Mouse (Mus musculus) spleen, adult 2 months (tissue): ENCODE data around the gene Tfg. TPM values are rescaled to one million over a fixed set of nuclear protein-coding genes. Genes with fewer than 3 reads are reported as not detected.

Experiments
- DNase-seq, 2 experiments: peaks; one replicate each; pipeline versions ENCODE4 v3.0.0 to v3.0.0-alpha.2; 2012 to 2021; ENCODE audit warnings: low spot score in 2 of 2, low read depth in 1 of 2
- H3K27ac ChIP-seq: fragments of 200-500 bp; 2 replicates; pipeline ENCODE4 v1.5.1; 2012; ENCODE audit warnings: low read length, inconsistent platforms; ENCODE audit not compliant: insufficient read depth
- H3K27me3 ChIP-seq: fragments of 200-500 bp; 2 replicates; pipeline ENCODE4 v1.6.1; 2012; ENCODE audit warnings: mild to moderate bottlenecking, moderate library complexity, low read length, inconsistent platforms; ENCODE audit not compliant: control insufficient read depth, insufficient read depth
- H3K36me3 ChIP-seq: fragments of 200-500 bp; 2 replicates; pipeline ENCODE4 v1.6.1; 2012; ENCODE audit warnings: mild to moderate bottlenecking, low read length, inconsistent platforms; ENCODE audit not compliant: control insufficient read depth, insufficient read depth
- H3K4me1 ChIP-seq: fragments of 200-500 bp; 2 replicates; pipeline ENCODE4 v1.6.1; 2011; ENCODE audit warnings: inconsistent platforms; ENCODE audit not compliant: control insufficient read depth, insufficient read depth, insufficient read length
- H3K4me3 ChIP-seq: fragments of 200-500 bp; 2 replicates; pipeline ENCODE4 v1.5.1; 2011; ENCODE audit warnings: mild to moderate bottlenecking, inconsistent platforms; ENCODE audit not compliant: insufficient read depth, insufficient read length; ENCODE audit errors: extremely low read depth
- CTCF ChIP-seq: fragments of 200-500 bp; IDR thresholded peaks from 2 replicates; pipeline ENCODE4 v1.5.1; 2011; ENCODE audit warnings: mild to moderate bottlenecking, inconsistent platforms; ENCODE audit not compliant: insufficient read depth, insufficient read length, insufficient replicate concordance; ENCODE audit errors: extremely low read depth
- POLR2A ChIP-seq: fragments of 200-500 bp; IDR thresholded peaks from 2 replicates; pipeline ENCODE4 v1.6.1; 2011; ENCODE audit warnings: low read depth, low read length, inconsistent platforms
- WGBS: fragments of 180-500 bp; shearing (Covaris S2); methylation state at CpG from one replicate; pipeline ENCODE4 v1.1.7; 2018; 5-methylcytosine and 5-hydroxymethylcytosine counted together
- polyA plus RNA-seq: library from polyadenylated mRNA; depleted of rRNA; stranded (reverse); fragments of >200 nt; gene quantifications from 2 replicates; pipeline ENCODE4 v1.2.3, GENCODE M21; 2012; rRNA removed

Tfg gene
- polyA plus RNA-seq, result 36.5 and 41.5 TPM in 2 replicates

DNA sequence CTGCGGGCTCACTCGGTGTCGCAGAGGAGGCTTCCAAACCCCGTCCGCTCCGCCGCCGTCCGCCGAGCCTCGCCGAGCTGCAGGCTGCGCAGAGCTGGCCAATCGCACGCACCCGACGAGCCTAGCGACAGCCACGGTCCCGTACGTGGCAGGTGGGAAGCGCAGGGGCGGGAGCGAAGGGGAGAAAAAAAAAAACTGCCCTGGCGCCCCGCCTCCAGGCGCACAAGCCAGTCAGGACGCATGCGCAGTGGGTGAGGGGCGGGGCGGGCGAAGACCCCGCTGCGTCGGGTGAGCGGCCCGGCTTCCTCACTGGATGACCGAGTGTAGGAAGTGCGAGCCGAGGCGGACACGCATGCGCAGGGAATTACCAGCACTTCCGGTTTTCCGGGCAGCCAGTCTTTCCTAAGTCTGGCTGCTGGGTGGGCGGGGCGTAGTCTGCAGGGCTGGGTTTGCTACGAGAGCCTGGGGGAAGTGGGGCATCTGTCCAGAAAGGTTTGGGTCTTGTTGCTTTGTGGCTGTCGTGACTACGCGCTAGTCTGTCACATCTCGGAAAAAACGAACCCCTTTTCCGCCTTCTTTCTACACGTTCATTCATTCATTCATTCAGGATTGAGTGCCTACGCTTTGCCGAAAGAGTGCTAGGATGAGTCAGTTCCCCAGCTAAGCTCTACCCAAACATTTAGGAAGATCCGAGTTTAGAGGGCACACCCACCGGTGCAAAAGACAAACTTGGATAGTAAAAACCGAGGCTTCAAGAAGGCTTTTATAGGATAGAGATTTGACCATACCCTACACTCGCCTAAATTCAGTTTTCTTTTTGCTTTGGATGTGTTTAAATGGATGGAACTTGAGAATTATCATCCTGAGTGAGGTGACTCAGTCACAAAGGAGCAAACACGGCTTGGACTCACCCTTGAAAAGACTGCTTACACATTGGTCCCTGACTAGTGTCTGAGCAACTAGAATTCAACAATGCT is at the start of gene Tfg:
Tfg (minus strand) TSS at position 227 of the 977 bp plus-strand sequence.
- 1% methylated on average over 61 of the region's 62 CpGs for WGBS
- Histone ChIP-seq H3K36me3 (no peaks in the 10 kb centered on the region), H3K27me3 (no peaks in the 10 kb centered on the region), H3K4me3 (peak within 1 kb of the TSS; percentile 78), H3K27ac (peak within 1 kb of the TSS; percentile 82), H3K4me1 (peaks cover 4% of the 10 kb centered on the region; the same call in 1 of the 2 replicates)
- no peak for TF ChIP-seq CTCF
- no peak; the same call in 1 of the 2 replicates for TF ChIP-seq POLR2A
- peak; percentile 88 to 96 for DNase-seq

DNA sequence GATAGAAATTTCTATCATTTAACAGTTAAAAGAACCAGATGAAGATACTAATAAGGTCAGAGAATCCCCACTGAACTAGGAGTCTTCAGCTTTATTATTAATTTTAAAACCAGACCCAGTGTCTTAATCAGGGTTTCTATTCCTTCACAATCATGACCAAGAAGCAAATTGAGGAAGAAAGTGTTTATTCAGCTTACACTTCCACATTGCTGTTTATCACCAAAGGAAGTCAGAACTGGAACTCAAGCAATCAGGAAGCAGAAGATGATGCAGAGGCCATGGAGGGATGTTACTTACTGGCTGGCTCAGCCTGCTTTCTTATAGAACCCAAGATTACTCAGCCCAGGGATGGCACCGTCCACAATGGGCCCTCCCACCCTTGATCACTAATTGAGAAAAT is 11.8 kb upstream of the Tfg start:
- Histone ChIP-seq H3K27ac (no peak overlapping the region), H3K36me3 (no peaks in the 10 kb centered on the region), H3K4me3 (no peak overlapping the region), H3K4me1 (no peaks in the 10 kb centered on the region), H3K27me3 (no peaks in the 10 kb centered on the region)
- no peak for DNase-seq
- WGBS, result 33% methylated on average over 1 of the region's 1 CpGs
- TF ChIP-seq POLR2A (no peak), CTCF (no peak)

DNA sequence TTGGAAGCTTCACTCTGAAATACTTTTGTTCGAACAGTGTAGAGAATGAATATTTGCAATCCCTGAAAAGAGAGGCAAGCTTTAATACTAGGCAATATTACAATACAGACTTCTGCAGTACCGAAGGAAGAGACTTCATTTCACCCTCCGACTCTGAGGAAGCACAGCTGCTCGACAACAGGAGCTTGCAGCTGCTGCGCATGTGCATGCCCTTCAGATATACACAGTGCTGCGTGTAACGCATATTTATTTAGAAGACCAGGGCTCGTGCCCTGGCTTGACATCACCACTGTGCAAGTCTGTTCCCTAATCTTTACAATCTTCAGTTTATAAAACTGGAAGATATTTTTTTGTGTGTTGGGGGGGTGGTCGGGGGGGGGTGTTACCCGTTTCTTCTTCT is 7.7 kb upstream of the Tfg start:
- Histone ChIP-seq H3K27me3 (no peaks in the 10 kb centered on the region), H3K4me3 (no peak overlapping the region), H3K4me1 (no peaks in the 10 kb centered on the region), H3K27ac (no peak overlapping the region), H3K36me3 (no peaks in the 10 kb centered on the region)
- WGBS, result 88% methylated on average over 10 of the region's 10 CpGs
- no peak for DNase-seq
- no peak for TF ChIP-seq CTCF
- TF ChIP-seq POLR2A, result no peak

DNA sequence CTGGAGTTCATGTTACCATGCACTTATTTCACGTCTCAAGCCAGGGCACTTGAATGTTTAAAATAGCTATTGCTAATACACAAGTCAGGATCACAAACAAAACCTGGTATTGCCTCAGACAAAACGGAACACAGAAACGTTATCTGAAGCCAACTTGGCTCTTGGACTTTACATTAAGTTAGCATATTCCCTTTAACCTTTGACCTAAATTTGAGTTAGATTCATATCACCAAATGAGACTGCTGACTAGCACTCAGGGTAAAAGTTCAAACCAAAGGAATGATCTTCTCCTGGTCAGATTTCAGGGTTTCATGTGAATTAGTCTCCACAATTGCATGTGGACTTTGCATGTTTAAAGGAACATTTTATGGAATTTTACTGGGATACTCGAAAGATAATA is 5.1 kb upstream of the Tfg start:
- TF ChIP-seq POLR2A (no peak), CTCF (no peak)
- no peak for DNase-seq
- Histone ChIP-seq H3K27ac (no peak overlapping the region), H3K27me3 (no peaks in the 10 kb centered on the region), H3K36me3 (no peaks in the 10 kb centered on the region), H3K4me1 (no peaks in the 10 kb centered on the region), H3K4me3 (no peak overlapping the region)
- WGBS, result 77% methylated on average over 4 of the region's 4 CpGs

DNA sequence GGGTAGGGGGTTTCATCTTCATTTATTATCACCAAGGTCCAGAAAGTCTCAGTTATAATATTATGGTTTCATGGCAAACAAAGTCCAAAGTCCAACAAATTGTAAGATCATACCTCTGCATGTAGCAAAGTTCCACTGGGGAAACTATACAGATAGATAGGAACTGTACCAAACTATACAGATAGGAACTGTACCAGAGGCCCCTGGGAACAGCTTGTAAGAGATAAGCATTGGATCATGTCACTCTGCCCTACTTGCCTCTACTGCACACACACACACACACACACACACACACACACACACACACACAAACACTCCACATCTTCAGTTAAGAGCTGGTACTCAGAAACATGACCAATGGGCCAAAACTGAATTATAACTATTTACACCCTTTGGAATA is 1.8 kb upstream of the Tfg start:
- no peak overlapping the region for H3K27ac ChIP-seq
- no peak for TF ChIP-seq POLR2A
- TF ChIP-seq CTCF, result no peak
- H3K36me3 ChIP-seq, result no peaks in the 10 kb centered on the region
- DNase-seq, result no peak
- H3K27me3 ChIP-seq, result no peaks in the 10 kb centered on the region
- H3K4me3 ChIP-seq, result no peak overlapping the region
- peaks cover 4% of the 10 kb centered on the region; the same call in 1 of the 2 replicates for H3K4me1 ChIP-seq

DNA sequence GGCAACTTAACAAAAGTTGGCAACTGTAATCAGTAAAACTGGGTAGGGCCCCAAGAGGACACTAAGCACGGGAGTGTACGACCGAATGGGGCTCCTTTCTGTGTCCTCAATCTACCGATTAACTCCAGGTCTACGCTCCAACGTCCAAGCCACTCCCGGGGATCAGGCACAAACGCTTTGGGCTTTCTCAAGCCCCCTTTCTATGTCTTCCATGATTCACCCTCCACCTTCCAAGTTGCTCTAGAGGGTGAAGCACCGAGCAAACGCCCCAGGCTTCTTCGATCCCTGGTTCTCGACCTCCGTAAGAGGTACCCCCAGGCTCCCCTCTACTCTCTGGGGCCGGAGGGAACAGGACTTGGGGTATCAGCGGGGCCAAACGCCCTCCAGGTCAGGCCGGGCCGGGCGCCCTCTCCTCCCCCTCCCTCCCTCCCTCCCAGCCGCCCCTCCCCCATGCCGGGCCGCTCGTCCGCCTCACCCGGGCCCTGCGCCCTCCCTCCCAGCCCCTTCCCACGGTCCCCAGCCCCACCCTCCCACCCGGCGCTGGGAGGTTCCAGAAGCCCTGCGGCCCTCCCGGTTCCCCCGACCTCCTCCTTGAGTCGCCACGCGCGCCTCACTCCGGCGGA is 582 bp downstream of the Tfg start:
- Histone ChIP-seq H3K4me3 (peak overlapping the region; percentile 78), H3K27ac (peak overlapping the region; percentile 82), H3K36me3 (no peaks in the 10 kb centered on the region), H3K4me1 (peaks cover 4% of the 10 kb centered on the region; the same call in 1 of the 2 replicates), H3K27me3 (no peaks in the 10 kb centered on the region)
- WGBS, result 2% methylated on average over 30 of the region's 38 CpGs
- DNase-seq, result peak in 1 of 2 experiments; percentile 8
- TF ChIP-seq POLR2A, result no peak
- TF ChIP-seq CTCF, result no peak

DNA sequence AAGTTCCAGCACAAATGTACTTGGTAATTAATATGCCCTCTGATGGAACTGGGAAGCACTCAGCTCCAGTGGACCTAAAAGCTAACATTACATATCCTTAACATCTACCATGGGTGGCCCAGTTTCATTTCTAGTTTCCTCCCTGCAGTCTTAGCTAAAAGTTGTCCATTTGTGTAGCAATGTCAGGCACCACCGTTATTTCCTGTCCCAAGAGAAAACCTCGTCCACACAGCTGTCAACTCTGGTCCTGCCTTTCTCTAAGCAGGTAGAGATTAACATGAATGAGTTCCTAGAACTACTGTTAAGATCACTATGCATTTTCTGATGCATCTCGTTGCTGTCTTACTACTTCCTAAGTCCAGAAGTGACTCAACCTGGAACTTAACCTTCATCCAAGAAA is 1.6 kb downstream of the Tfg start:
- no peaks in the 10 kb centered on the region for H3K27me3 ChIP-seq
- DNase-seq, result no peak
- H3K27ac ChIP-seq, result no peak overlapping the region
- peaks cover 4% of the 10 kb centered on the region; the same call in 1 of the 2 replicates for H3K4me1 ChIP-seq
- 11% methylated on average over 3 of the region's 3 CpGs for WGBS
- H3K4me3 ChIP-seq, result no peak overlapping the region
- H3K36me3 ChIP-seq, result no peaks in the 10 kb centered on the region
- TF ChIP-seq POLR2A (no peak), CTCF (no peak)
